In the genomic region with DNA sequence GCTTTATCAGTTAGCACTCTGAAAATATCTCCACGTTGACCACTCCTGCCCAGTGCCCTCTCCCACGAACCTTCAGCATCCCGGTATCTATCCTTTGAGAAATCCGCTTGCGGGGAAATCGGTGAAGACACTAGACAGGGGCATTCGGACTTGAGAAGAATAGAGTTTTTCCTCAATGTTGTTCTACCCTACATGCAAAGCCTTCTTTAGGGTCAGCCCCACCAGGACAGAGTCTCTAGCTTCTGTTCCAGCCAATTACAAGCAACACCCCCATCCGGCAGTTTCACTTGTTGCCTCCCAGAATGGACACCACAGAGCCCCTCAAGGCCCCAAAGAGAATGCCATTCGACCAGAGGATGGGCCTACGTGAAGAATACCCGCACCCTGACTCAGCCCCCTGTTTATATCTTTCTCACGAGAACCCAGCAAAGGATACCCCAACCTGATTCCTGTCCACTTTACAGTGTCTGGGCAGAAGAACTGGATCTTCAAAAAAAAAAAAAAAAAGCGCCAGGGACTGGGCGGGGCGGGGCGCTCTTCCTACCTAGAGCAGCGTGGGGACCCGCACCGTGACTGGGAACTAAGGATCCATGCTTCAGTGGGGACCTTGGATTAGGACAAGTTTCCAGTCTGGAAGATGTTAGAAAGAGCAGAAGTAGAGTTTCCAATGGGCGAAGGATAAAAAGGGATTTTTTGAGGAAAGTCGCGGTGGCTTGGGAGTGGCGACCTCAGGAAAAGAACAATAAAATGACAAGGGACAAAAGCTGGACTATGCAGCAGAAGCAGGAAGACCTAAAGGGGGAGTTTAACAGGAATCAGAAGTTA, we compare ENCODE assay signal across 7 mouse cellular contexts. TPM values are rescaled to one million over a fixed set of nuclear protein-coding genes. Genes with fewer than 3 reads are reported as not detected.
A peak's percentile ranks its signal among the peaks of the same experiment; 100 is the strongest.
DNase-seq lines count a peak whose midpoint lies in the region; ATAC-seq and TF ChIP-seq lines count a peak whose summit lies in the region.

A gene (minus strand): TSS at position 51 of the 825 bp plus-strand sequence.

- TF ChIP-seq CTCF in lung, adult 2 months (IDR thresholded peaks at IDR 0.05; ENCODE audit: insufficient read depth, low read length), result no peak

- peak within 1 kb of the TSS; percentile 78 for H3K4me2 ChIP-seq in embryonic facial prominence, embryonic 12.5 days (replicated peaks)
- H3K4me2 ChIP-seq in hindbrain, embryonic 14.5 days (replicated peaks), result peak within 1 kb of the TSS; percentile 85
- peak within 1 kb of the TSS; percentile 1; the same call in 1 of the 2 replicates for H3K4me2 ChIP-seq in liver, embryonic 16.5 days (ENCODE audit: low read depth, low read length)

- peak within 1 kb of the TSS; percentile 97 for H3K27ac ChIP-seq in embryonic facial prominence, embryonic 12.5 days
- peak within 1 kb of the TSS; percentile 93 for H3K27ac ChIP-seq in hindbrain, embryonic 14.5 days
- H3K27ac ChIP-seq in liver, embryonic 16.5 days (ENCODE audit: low read length), result no peak within 1 kb of the TSS

- peak; percentile 11; the same call in 1 of the 2 replicates for ATAC-seq in embryonic facial prominence, embryonic 12.5 days (ENCODE audit: insufficient number of reproducible peaks, insufficient read depth, low FRiP score, low TSS enrichment)
- no peak for ATAC-seq in hindbrain, embryonic 14.5 days (ENCODE audit: low FRiP score)
- ATAC-seq in liver, embryonic 16.5 days (ENCODE audit: low read depth), result no peak

- peak within 1 kb of the TSS; percentile 99 for H3K9ac ChIP-seq in embryonic facial prominence, embryonic 12.5 days
- peak within 1 kb of the TSS; percentile 92 for H3K9ac ChIP-seq in hindbrain, embryonic 14.5 days
- no peak within 1 kb of the TSS for H3K9ac ChIP-seq in liver, embryonic 16.5 days (ENCODE audit: low read depth, low read length)

- H3K4me1 ChIP-seq in lung, adult 2 months (ENCODE audit: control insufficient read depth, insufficient read depth, low read length), result no peaks in the 10 kb centered on the region
- 0 out of 2 replicates have a peak, but pooled peaks cover 19% of the 10 kb centered on the region for H3K4me1 ChIP-seq in embryonic facial prominence, embryonic 12.5 days
- peaks cover 11% of the 10 kb centered on the region for H3K4me1 ChIP-seq in hindbrain, embryonic 14.5 days (replicated peaks; ENCODE audit: control insufficient read depth, insufficient read depth, low read length)
- no peaks in the 10 kb centered on the region for H3K4me1 ChIP-seq in liver, embryonic 16.5 days (ENCODE audit: control insufficient read depth, low read depth, low read length)

- DNase-seq in lung, adult 2 months, result no peak
- no peak for DNase-seq in lung, postnatal 25 days (ENCODE audit: low spot score)
- DNase-seq in hindbrain, embryonic 14.5 days (ENCODE audit: low spot score), result no peak
- no peak for DNase-seq in spleen, postnatal 10 days (ENCODE audit: low spot score in 2 of 2)
- no peak for DNase-seq in right cerebral cortex, postnatal 10 days (ENCODE audit: low spot score in 2 of 2)

- peak within 1 kb of the TSS; percentile 25 for H3K4me3 ChIP-seq in lung, adult 2 months (replicated peaks; ENCODE audit: extremely low read depth, low read depth, low read length)
- H3K4me3 ChIP-seq in embryonic facial prominence, embryonic 12.5 days, result peak within 1 kb of the TSS; percentile 90
- peak within 1 kb of the TSS; percentile 82 for H3K4me3 ChIP-seq in hindbrain, embryonic 14.5 days (replicated peaks; ENCODE audit: low read length)
- H3K4me3 ChIP-seq in liver, embryonic 16.5 days (ENCODE audit: low read depth, low read length), result peak within 1 kb of the TSS; percentile 33

- no peaks in the 10 kb centered on the region for H3K27me3 ChIP-seq in embryonic facial prominence, embryonic 12.5 days
- H3K27me3 ChIP-seq in hindbrain, embryonic 14.5 days (ENCODE audit: control insufficient read depth, insufficient read depth, low read length), result peaks cover 7% of the 10 kb centered on the region; the same call in 1 of the 2 replicates
- peaks cover 51% of the 10 kb centered on the region for H3K27me3 ChIP-seq in liver, embryonic 16.5 days (ENCODE audit: control insufficient read depth, insufficient read depth, low read depth, low read length)

- H3K9me3 ChIP-seq in embryonic facial prominence, embryonic 12.5 days, result no peaks in the 10 kb centered on the region
- no peaks in the 10 kb centered on the region for H3K9me3 ChIP-seq in hindbrain, embryonic 14.5 days (ENCODE audit: control insufficient read depth, low read length)
- no peaks in the 10 kb centered on the region for H3K9me3 ChIP-seq in liver, embryonic 16.5 days (replicated peaks; ENCODE audit: control insufficient read depth, low read length)

- TF ChIP-seq POLR2A in lung, adult 2 months (IDR thresholded peaks at IDR 0.05; ENCODE audit: borderline replicate concordance, extremely low read depth, low read depth, low read length), result no peak

- no peaks in the 10 kb centered on the region for H3K36me3 ChIP-seq in embryonic facial prominence, embryonic 12.5 days
- no peaks in the 10 kb centered on the region for H3K36me3 ChIP-seq in hindbrain, embryonic 14.5 days (replicated peaks; ENCODE audit: control insufficient read depth, insufficient read depth)
- no peaks in the 10 kb centered on the region for H3K36me3 ChIP-seq in liver, embryonic 16.5 days (ENCODE audit: control insufficient read depth, insufficient read depth)

- WGBS in lung, adult 2 months, result 3% methylated on average over 23 of the region's 23 CpGs
- WGBS in embryonic facial prominence, embryonic 12.5 days, result 1% methylated on average over 23 of the region's 23 CpGs
- WGBS in hindbrain, embryonic 14.5 days, result 2% methylated on average over 23 of the region's 23 CpGs
- WGBS in liver, embryonic 16.5 days (ENCODE audit: insufficient replicate concordance), result 6% methylated on average over 23 of the region's 23 CpGs

RNA-seq across cellular contexts. Expression of the gene that starts here (rescaled TPM):
- polyA plus RNA-seq in lung, adult 2 months (2012; rRNA removed), result 29.0 and 47.7 TPM in 2 replicates
- 207 and 218 TPM in 2 replicates for polyA plus RNA-seq in embryonic facial prominence, embryonic 12.5 days (2016; fragmentation: Nextera tagmentation; extraction: Ambion mirVana)
- 50.4 and 61.1 TPM in 2 replicates for polyA plus RNA-seq in hindbrain, embryonic 14.5 days (2014; fragmentation: Nextera tagmentation; extraction: Ambion mirVana)
- polyA plus RNA-seq in liver, embryonic 16.5 days (2015; fragmentation: Nextera tagmentation; extraction: Ambion mirVana), result 1.3 and 1.5 TPM in 2 replicates

Comparison
In these comparisons a context has a peak if more than half of its experiments do, and no peak if none do; other contexts are left out.
1. RNA of the gene that starts here (polyA plus RNA-seq): 207 to 218 TPM in embryonic facial prominence, embryonic 12.5 days, 50.4 to 61.1 TPM in hindbrain, embryonic 14.5 days and 29.0 to 47.7 TPM in lung, adult 2 months; 1.3 to 1.5 TPM in liver, embryonic 16.5 days; every median in the first group is over 10 times any median in the second.
2. H3K4me3 ChIP-seq: peak in every context shown above with its lines; median percentile 90 in embryonic facial prominence, embryonic 12.5 days; 82 in hindbrain, embryonic 14.5 days; 33 in liver, embryonic 16.5 days; 25 in lung, adult 2 months.
3. H3K4me2 ChIP-seq: peak in every context shown above with its lines; median percentile 85 in hindbrain, embryonic 14.5 days; 78 in embryonic facial prominence, embryonic 12.5 days; 1 in liver, embryonic 16.5 days.